ENCODE assay signal across 8 mouse cellular contexts in the genomic region with DNA sequence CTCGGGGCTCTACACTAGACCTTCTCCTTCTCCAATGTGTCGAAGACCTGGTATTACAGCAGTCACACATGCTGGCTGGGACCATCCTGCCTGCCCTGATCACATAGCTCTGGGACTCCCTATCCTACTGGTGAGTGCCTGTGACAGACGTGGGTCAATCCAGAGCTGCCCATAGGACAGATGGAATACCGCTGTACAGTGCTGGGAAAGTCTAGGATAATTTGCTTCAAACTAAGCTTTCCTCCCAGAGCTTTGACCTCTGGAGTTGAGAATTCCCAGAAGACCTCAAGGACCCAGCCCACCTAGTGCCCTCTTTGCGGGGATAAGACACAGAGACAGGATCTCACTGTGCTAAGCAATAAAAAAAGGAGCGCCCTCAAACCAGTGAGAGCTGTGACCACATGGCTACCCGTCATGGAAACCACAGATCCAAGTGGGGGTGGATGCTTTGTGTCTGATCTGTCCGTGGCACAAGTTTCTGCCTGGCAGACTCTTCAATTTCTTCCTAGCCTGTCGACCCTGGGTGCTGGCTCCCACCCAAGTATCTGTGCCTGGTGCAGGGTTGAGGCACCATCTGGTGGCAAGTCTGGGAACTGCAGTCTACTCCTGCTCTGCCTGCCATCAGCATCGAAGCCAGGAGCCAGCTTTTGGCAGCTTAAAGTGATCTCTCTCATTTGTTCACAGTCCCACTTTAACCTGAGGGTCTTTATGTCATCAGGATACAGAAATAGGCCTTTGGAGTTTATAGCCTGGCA. TPM values are rescaled to one million over a fixed set of nuclear protein-coding genes. Genes with fewer than 3 reads are reported as not detected.
DNase-seq lines count a peak whose midpoint lies in the region; ATAC-seq and TF ChIP-seq lines count a peak whose summit lies in the region.

No protein-coding gene starts in this region.

- ATAC-seq in heart, embryonic 11.5 days (replicated peaks; ENCODE audit: insufficient number of reproducible peaks, low FRiP score, low TSS enrichment), result no peak; the same call in 1 of the 2 replicates
- ATAC-seq in limb, embryonic 11.5 days (ENCODE audit: insufficient number of reproducible peaks, low FRiP score, low TSS enrichment, low read depth), result peak; percentile 19; the same call in 1 of the 2 replicates
- ATAC-seq in midbrain, postnatal 0 days (ENCODE audit: low FRiP score), result no peak

- TF ChIP-seq CTCF in kidney, adult 2 months (conservative IDR thresholded peaks at IDR 0.05; ENCODE audit: insufficient read depth, insufficient read length, low read depth, low read length), result peak; percentile 95
- TF ChIP-seq CTCF in midbrain, postnatal 0 days (IDR thresholded peaks at IDR 0.05), result peak; percentile 100

- H3K4me1 ChIP-seq in heart, embryonic 11.5 days (ENCODE audit: control insufficient read depth, insufficient read depth, low read length), result peaks cover 8% of the 10 kb centered on the region; the same call in 1 of the 2 replicates
- no peaks in the 10 kb centered on the region for H3K4me1 ChIP-seq in kidney, adult 2 months (ENCODE audit: control insufficient read depth, insufficient read depth, low read length)
- peaks cover 12% of the 10 kb centered on the region for H3K4me1 ChIP-seq in limb, embryonic 11.5 days (ENCODE audit: control insufficient read depth, insufficient read depth, low read length)
- H3K4me1 ChIP-seq in midbrain, postnatal 0 days (ENCODE audit: insufficient read depth, low read length), result peaks cover 21% of the 10 kb centered on the region; the same call in 1 of the 2 replicates

- no peak overlapping the region for H3K27ac ChIP-seq in heart, embryonic 11.5 days (ENCODE audit: low read depth, low read length)
- H3K27ac ChIP-seq in kidney, adult 2 months (ENCODE audit: insufficient read depth, low read depth, low read length), result no peak overlapping the region
- H3K27ac ChIP-seq in limb, embryonic 11.5 days (replicated peaks; ENCODE audit: low read depth, low read length), result no peak overlapping the region
- H3K27ac ChIP-seq in midbrain, postnatal 0 days (ENCODE audit: low read depth, low read length), result 0 out of 2 replicates have a peak overlapping the region, but pooled peaks have one; percentile 18

- TF ChIP-seq POLR2A in kidney, adult 2 months (IDR thresholded peaks at IDR 0.05; ENCODE audit: low read depth, low read length), result no peak

- peaks cover 8% of the 10 kb centered on the region; the same call in 1 of the 2 replicates for H3K27me3 ChIP-seq in heart, embryonic 11.5 days (ENCODE audit: control insufficient read depth, insufficient read depth, low read length)
- H3K27me3 ChIP-seq in kidney, adult 2 months (replicated peaks; ENCODE audit: control insufficient read depth, insufficient read depth, low read length), result no peaks in the 10 kb centered on the region
- H3K27me3 ChIP-seq in limb, embryonic 11.5 days (ENCODE audit: control insufficient read depth, insufficient read depth, low read length), result peaks cover 2% of the 10 kb centered on the region; the same call in 1 of the 2 replicates
- H3K27me3 ChIP-seq in midbrain, postnatal 0 days (ENCODE audit: insufficient read depth, low read length), result no peaks in the 10 kb centered on the region

- WGBS in heart, embryonic 11.5 days (ENCODE audit: insufficient replicate concordance), result 45% methylated on average over 10 of the region's 10 CpGs
- 43% methylated on average over 10 of the region's 10 CpGs for WGBS in kidney, adult 2 months
- 46% methylated on average over 10 of the region's 10 CpGs for WGBS in limb, embryonic 11.5 days
- 40% methylated on average over 10 of the region's 10 CpGs for WGBS in midbrain, postnatal 0 days

- no peak overlapping the region for H3K4me3 ChIP-seq in heart, embryonic 11.5 days (ENCODE audit: low read depth, low read length)
- no peak overlapping the region for H3K4me3 ChIP-seq in kidney, adult 2 months (ENCODE audit: insufficient read depth, low read depth, low read length)
- H3K4me3 ChIP-seq in limb, embryonic 11.5 days (ENCODE audit: low read depth, low read length), result no peak overlapping the region
- no peak overlapping the region for H3K4me3 ChIP-seq in midbrain, postnatal 0 days (ENCODE audit: low read depth, low read length)

- H3K9me3 ChIP-seq in heart, embryonic 11.5 days (replicated peaks; ENCODE audit: control insufficient read depth, low read length), result no peaks in the 10 kb centered on the region
- no peaks in the 10 kb centered on the region for H3K9me3 ChIP-seq in limb, embryonic 11.5 days (ENCODE audit: control insufficient read depth, low read length)
- no peaks in the 10 kb centered on the region for H3K9me3 ChIP-seq in midbrain, postnatal 0 days (ENCODE audit: low read length)

- no peak overlapping the region for H3K4me2 ChIP-seq in heart, embryonic 11.5 days
- no peak overlapping the region for H3K4me2 ChIP-seq in limb, embryonic 11.5 days (ENCODE audit: low read depth, severe bottlenecking)
- H3K4me2 ChIP-seq in midbrain, postnatal 0 days (ENCODE audit: low read depth, low read length, poor library complexity, severe bottlenecking), result no peak overlapping the region

- no peak overlapping the region for H3K9ac ChIP-seq in heart, embryonic 11.5 days (ENCODE audit: low read depth, low read length)
- H3K9ac ChIP-seq in limb, embryonic 11.5 days (ENCODE audit: low read length), result no peak overlapping the region
- H3K9ac ChIP-seq in midbrain, postnatal 0 days (replicated peaks; ENCODE audit: low read length, poor library complexity, severe bottlenecking), result no peak overlapping the region

- DNase-seq in heart, adult 18-20 months, result peak; percentile 74 to 92
- peak; percentile 95 to 98 for DNase-seq in cerebellum, postnatal 36 days
- DNase-seq in gastrocnemius, adult 8-10 months (ENCODE audit: low spot score in 2 of 2), result peak; percentile 78 to 82
- DNase-seq in kidney, adult 2 months, result peak; percentile 81
- peak; percentile 96 for DNase-seq in limb, embryonic 11.5 days (ENCODE audit: low spot score)
- peak; percentile 94 for DNase-seq in midbrain, postnatal 0 days (ENCODE audit: low spot score)
- DNase-seq in spleen, postnatal 10 days (ENCODE audit: low spot score in 2 of 2), result peak; percentile 81 to 89

- no peaks in the 10 kb centered on the region for H3K36me3 ChIP-seq in heart, embryonic 11.5 days (ENCODE audit: control insufficient read depth, insufficient read depth, low read length)
- no peaks in the 10 kb centered on the region for H3K36me3 ChIP-seq in kidney, adult 2 months (ENCODE audit: control insufficient read depth, insufficient read depth, low read length)
- no peaks in the 10 kb centered on the region for H3K36me3 ChIP-seq in limb, embryonic 11.5 days (ENCODE audit: control insufficient read depth, insufficient read depth, low read length)
- no peaks in the 10 kb centered on the region for H3K36me3 ChIP-seq in midbrain, postnatal 0 days (ENCODE audit: insufficient read depth, low read length)

RNA-seq across cellular contexts. Expression of gene Ccdc188, which starts 6.1 kb away (rescaled TPM):
- total RNA-seq in heart, adult 18-20 months (2021), result not detected
- not detected in 2 replicates for polyA plus RNA-seq in heart, embryonic 11.5 days (2014; fragmentation: Nextera tagmentation; extraction: Ambion mirVana)
- total RNA-seq in gastrocnemius, adult 8-10 months (2022), result not detected
- polyA plus RNA-seq in kidney, adult 2 months (2012; rRNA removed), result not detected in 2 replicates
- polyA plus RNA-seq in limb, embryonic 11.5 days (2014; fragmentation: Nextera tagmentation; extraction: Ambion mirVana), result not detected in 2 replicates
- not detected in 2 replicates for total RNA-seq in midbrain, postnatal 0 days (2014; rRNA removed)
- polyA plus RNA-seq in midbrain, postnatal 0 days (2015; fragmentation: Nextera tagmentation; extraction: Ambion mirVana), result not detected in 2 replicates

RNA-seq across cellular contexts. Expression of gene Zdhhc8, which starts 23.3 kb away (rescaled TPM):
- total RNA-seq in heart, adult 18-20 months (2021), result 10 to 100 TPM; 18.1 to 25.1 TPM
- 16.3 and 17.3 TPM in 2 replicates for polyA plus RNA-seq in heart, embryonic 11.5 days (2014; fragmentation: Nextera tagmentation; extraction: Ambion mirVana)
- total RNA-seq in gastrocnemius, adult 8-10 months (2022), result 10 to 100 TPM; 22.8 to 29.6 (median 26.2) TPM
- polyA plus RNA-seq in kidney, adult 2 months (2012; rRNA removed), result 28.9 and 44.7 TPM in 2 replicates
- polyA plus RNA-seq in limb, embryonic 11.5 days (2014; fragmentation: Nextera tagmentation; extraction: Ambion mirVana), result 14.5 and 14.6 TPM in 2 replicates
- 34.1 and 41.2 TPM in 2 replicates for total RNA-seq in midbrain, postnatal 0 days (2014; rRNA removed)
- 13.8 and 14.6 TPM in 2 replicates for polyA plus RNA-seq in midbrain, postnatal 0 days (2015; fragmentation: Nextera tagmentation; extraction: Ambion mirVana)

RNA-seq across cellular contexts. Expression of gene Trmt2a, which starts 36.9 kb away (rescaled TPM):
- total RNA-seq in heart, adult 18-20 months (2021), result 10 to 100 TPM; 13.8 to 16.7 TPM
- 56.0 and 58.2 TPM in 2 replicates for polyA plus RNA-seq in heart, embryonic 11.5 days (2014; fragmentation: Nextera tagmentation; extraction: Ambion mirVana)
- total RNA-seq in gastrocnemius, adult 8-10 months (2022), result 10 to 100 TPM in 2 of 4 experiments, 1 to 10 TPM in 2; 7.9 to 11.4 (median 9.3) TPM
- 39.3 and 39.4 TPM in 2 replicates for polyA plus RNA-seq in kidney, adult 2 months (2012; rRNA removed)
- polyA plus RNA-seq in limb, embryonic 11.5 days (2014; fragmentation: Nextera tagmentation; extraction: Ambion mirVana), result 95.8 and 96.0 TPM in 2 replicates
- total RNA-seq in midbrain, postnatal 0 days (2014; rRNA removed), result 55.5 and 57.4 TPM in 2 replicates
- 67.6 and 76.4 TPM in 2 replicates for polyA plus RNA-seq in midbrain, postnatal 0 days (2015; fragmentation: Nextera tagmentation; extraction: Ambion mirVana)

RNA-seq across cellular contexts. Expression of gene Ranbp1, which starts 36.9 kb away (rescaled TPM):
- total RNA-seq in heart, adult 18-20 months (2021), result 10 to 100 TPM; 36.3 to 42.5 TPM
- polyA plus RNA-seq in heart, embryonic 11.5 days (2014; fragmentation: Nextera tagmentation; extraction: Ambion mirVana), result 585 and 656 TPM in 2 replicates
- total RNA-seq in gastrocnemius, adult 8-10 months (2022), result 10 to 100 TPM; 15.8 to 20.5 (median 19.1) TPM
- polyA plus RNA-seq in kidney, adult 2 months (2012; rRNA removed), result 29.7 and 38.5 TPM in 2 replicates
- polyA plus RNA-seq in limb, embryonic 11.5 days (2014; fragmentation: Nextera tagmentation; extraction: Ambion mirVana), result 1,289 and 1,302 TPM in 2 replicates
- total RNA-seq in midbrain, postnatal 0 days (2014; rRNA removed), result 170 and 192 TPM in 2 replicates
- 412 and 447 TPM in 2 replicates for polyA plus RNA-seq in midbrain, postnatal 0 days (2015; fragmentation: Nextera tagmentation; extraction: Ambion mirVana)

RNA-seq across cellular contexts. Expression of gene Gm49776, which starts 46.5 kb away (rescaled TPM):
- not detected for total RNA-seq in heart, adult 18-20 months (2021)
- polyA plus RNA-seq in heart, embryonic 11.5 days (2014; fragmentation: Nextera tagmentation; extraction: Ambion mirVana), result 3.7 TPM in 1 of 2 replicates, not detected in the other
- total RNA-seq in gastrocnemius, adult 8-10 months (2022), result not detected
- polyA plus RNA-seq in kidney, adult 2 months (2012; rRNA removed), result not detected in 2 replicates
- polyA plus RNA-seq in limb, embryonic 11.5 days (2014; fragmentation: Nextera tagmentation; extraction: Ambion mirVana), result 1.3 and 1.7 TPM in 2 replicates
- 0.57 TPM in 1 of 2 replicates, not detected in the other for total RNA-seq in midbrain, postnatal 0 days (2014; rRNA removed)
- 1.3 TPM in 1 of 2 replicates, not detected in the other for polyA plus RNA-seq in midbrain, postnatal 0 days (2015; fragmentation: Nextera tagmentation; extraction: Ambion mirVana)
